Mouse (Mus musculus): ENCODE results near the gene Tppp3. TPM values are rescaled to one million over a fixed set of nuclear protein-coding genes. Genes with fewer than 3 reads are reported as not detected.

Tppp3 gene
- polyA plus RNA-seq (2015; fragmentation: Nextera tagmentation; extraction: Ambion mirVana): 3.1 and 4.8 TPM in 2 replicates

DNA sequence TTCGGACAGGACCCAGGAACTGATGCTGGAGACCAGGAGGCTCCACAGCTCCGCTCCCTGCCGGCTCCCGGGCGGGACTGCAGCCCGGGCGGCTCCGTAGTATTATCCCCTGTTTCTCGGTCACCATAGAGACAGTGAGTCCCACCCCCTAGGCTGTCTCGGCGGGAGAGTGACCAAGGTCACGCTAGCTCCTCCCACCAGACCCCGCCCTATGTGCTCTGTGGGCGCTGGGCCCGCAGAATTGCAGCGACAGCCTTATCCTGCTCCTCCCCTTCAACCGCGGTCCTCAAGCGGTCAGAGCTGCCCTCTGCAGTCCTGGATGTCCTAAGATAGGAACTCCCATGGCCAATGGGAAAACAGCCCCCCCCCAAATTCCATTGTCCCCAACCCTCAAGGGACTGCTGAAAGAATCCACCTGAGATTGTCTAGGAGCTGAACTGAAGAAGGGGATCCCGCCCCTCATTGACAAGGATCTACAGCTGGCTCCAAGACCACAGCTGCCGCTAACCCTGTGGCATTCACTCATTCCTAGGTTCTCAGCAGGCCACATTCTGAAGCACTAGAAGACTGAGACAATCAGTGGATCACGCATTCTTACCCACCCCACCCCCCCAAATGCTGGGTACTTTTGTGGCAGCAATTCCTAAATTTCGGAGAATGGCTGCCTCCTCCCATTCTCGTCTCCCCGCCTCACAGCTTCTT lies at the start of gene Tppp3:
Gene Tppp3 (minus strand): TSS at position 213 of the 702 bp plus-strand sequence.
- Histone ChIP-seq H3K27ac (replicated peaks) (no peak within 1 kb of the TSS), H3K9ac (no peak within 1 kb of the TSS), H3K27me3 (peaks cover 92% of the 10 kb centered on the region), H3K36me3 (replicated peaks) (no peaks in the 10 kb centered on the region), H3K4me1 (replicated peaks) (peaks cover 54% of the 10 kb centered on the region), H3K4me2 (peak within 1 kb of the TSS; percentile 55), H3K9me3 (replicated peaks) (no peaks in the 10 kb centered on the region), H3K4me3 (replicated peaks) (peak within 1 kb of the TSS; percentile 29)
- ATAC-seq (ENCODE audit: insufficient read depth): peak; percentile 79
- WGBS (ENCODE audit: insufficient replicate concordance): 7% methylated on average over 25 of the region's 25 CpGs

- 17% methylated on average over 3 of the region's 3 CpGs for WGBS (ENCODE audit: insufficient replicate concordance)
- Histone ChIP-seq H3K4me2 (peak overlapping the region; percentile 6; the same call in 1 of the 2 replicates), H3K36me3 (replicated peaks) (peaks cover 31% of the 10 kb centered on the region), H3K4me3 (replicated peaks) (no peak overlapping the region), H3K27me3 (peaks cover 53% of the 10 kb centered on the region), H3K4me1 (replicated peaks) (peaks cover 56% of the 10 kb centered on the region), H3K9ac (no peak overlapping the region), H3K9me3 (replicated peaks) (no peaks in the 10 kb centered on the region), H3K27ac (replicated peaks) (no peak overlapping the region)
- ATAC-seq (ENCODE audit: insufficient read depth): no peak
These were observed 49.7 kb upstream of the Tppp3 start for GRCm38 (mm10) chr8:105521061-105521460.

GRCm38 (mm10) chr8:105520521-105520920 lies 49.2 kb upstream of the Tppp3 start:
- Histone ChIP-seq H3K9me3 (replicated peaks) (no peaks in the 10 kb centered on the region), H3K27me3 (peaks cover 57% of the 10 kb centered on the region), H3K9ac (no peak overlapping the region), H3K4me3 (replicated peaks) (no peak overlapping the region), H3K4me2 (no peak overlapping the region), H3K4me1 (replicated peaks) (peaks cover 58% of the 10 kb centered on the region), H3K27ac (replicated peaks) (no peak overlapping the region), H3K36me3 (replicated peaks) (peaks cover 31% of the 10 kb centered on the region)
- WGBS (ENCODE audit: insufficient replicate concordance): 56% methylated on average over 5 of the region's 5 CpGs
- ATAC-seq (ENCODE audit: insufficient read depth): no peak

- H3K4me1 ChIP-seq (replicated peaks): peaks cover 58% of the 10 kb centered on the region
- H3K9me3 ChIP-seq (replicated peaks): no peaks in the 10 kb centered on the region
- H3K27ac ChIP-seq (replicated peaks): no peak overlapping the region
- H3K9ac ChIP-seq: no peak overlapping the region
- H3K27me3 ChIP-seq: peaks cover 65% of the 10 kb centered on the region
- ATAC-seq (ENCODE audit: insufficient read depth): no peak
- 0 out of 2 replicates have a peak overlapping the region, but pooled peaks have one; percentile 61 for H3K4me3 ChIP-seq (replicated peaks)
- H3K36me3 ChIP-seq (replicated peaks): peaks cover 22% of the 10 kb centered on the region
- H3K4me2 ChIP-seq: peak overlapping the region; percentile 97
- WGBS (ENCODE audit: insufficient replicate concordance): 21% methylated on average over 2 of the region's 2 CpGs
These were observed 48.3 kb upstream of the Tppp3 start for GRCm38 (mm10) chr8:105519591-105519990.

DNA sequence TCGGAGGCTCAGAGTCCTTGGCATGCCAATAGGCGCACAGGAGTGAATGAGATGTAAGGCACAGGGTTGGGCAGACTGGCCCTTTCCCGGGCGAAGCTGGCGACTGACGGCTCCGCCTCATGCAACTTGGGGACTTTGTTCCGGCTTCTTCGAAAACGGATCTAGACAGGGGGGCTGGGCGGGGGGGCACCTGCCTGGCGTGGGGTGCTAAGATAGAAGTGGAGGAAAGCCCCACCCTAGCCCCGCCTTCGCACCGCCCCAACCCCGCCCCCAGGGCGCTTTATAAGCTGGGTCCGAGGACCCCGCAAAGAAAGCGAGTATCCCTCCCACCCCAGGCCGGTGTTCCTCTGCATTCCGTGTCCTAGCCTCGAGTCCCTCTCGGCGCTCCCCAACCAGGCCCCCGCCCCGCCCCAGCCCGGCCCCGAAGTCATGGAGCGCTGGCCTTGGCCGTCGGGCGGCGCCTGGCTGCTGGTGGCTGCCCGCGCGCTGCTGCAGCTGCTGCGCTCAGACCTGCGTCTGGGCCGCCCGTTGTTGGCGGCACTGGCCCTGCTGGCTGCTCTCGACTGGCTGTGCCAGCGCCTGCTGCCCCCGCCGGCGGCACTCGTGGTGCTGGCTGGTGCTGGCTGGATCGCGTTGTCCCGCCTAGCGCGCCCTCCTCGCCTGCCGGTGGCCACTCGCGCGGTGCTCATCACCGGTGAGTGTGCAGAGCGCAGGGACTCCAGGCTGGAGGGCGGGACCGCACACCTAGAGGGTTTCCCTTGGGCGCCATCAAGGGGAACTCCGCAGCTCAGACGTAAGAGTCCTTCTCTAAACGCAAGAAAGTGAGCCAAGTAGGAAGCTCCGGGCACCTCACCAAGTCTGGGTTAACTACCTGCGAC lies 47.3 kb upstream of the Tppp3 start, which contains the start of gene Hsd11b2:
Gene Hsd11b2 (plus strand): TSS at position 320 of the 878 bp plus-strand sequence.
- under 1% methylated on average over 68 of the region's 68 CpGs for WGBS (ENCODE audit: insufficient replicate concordance)
- peaks cover 67% of the 10 kb centered on the region for H3K27me3 ChIP-seq
- peaks cover 54% of the 10 kb centered on the region for H3K4me1 ChIP-seq (replicated peaks)

GRCm38 (mm10) chr8:105517346-105517745 lies 46.0 kb upstream of the Tppp3 start:
- Histone ChIP-seq H3K4me3 (replicated peaks) (no peak overlapping the region), H3K4me1 (replicated peaks) (peaks cover 44% of the 10 kb centered on the region), H3K27ac (replicated peaks) (no peak overlapping the region), H3K9me3 (replicated peaks) (no peaks in the 10 kb centered on the region), H3K36me3 (replicated peaks) (0 out of 2 replicates have a peak, but pooled peaks cover 3% of the 10 kb centered on the region), H3K4me2 (no peak overlapping the region), H3K9ac (no peak overlapping the region), H3K27me3 (peaks cover 67% of the 10 kb centered on the region)
- no peak for ATAC-seq (ENCODE audit: insufficient read depth)
- WGBS (ENCODE audit: insufficient replicate concordance): 29% methylated on average over 8 of the region's 8 CpGs

More for the DNA sequence above, 47.3 kb upstream of the Tppp3 start, which contains the start of gene Hsd11b2:
- H3K4me3 ChIP-seq (replicated peaks): peak within 1 kb of the TSS; percentile 61
- peak within 1 kb of the TSS; percentile 42; the same call in 1 of the 2 replicates for H3K9ac ChIP-seq
- 0 out of 2 replicates have a peak, but pooled peaks cover 13% of the 10 kb centered on the region for H3K36me3 ChIP-seq (replicated peaks)
- peak within 1 kb of the TSS; percentile 97 for H3K4me2 ChIP-seq
- H3K9me3 ChIP-seq (replicated peaks): no peaks in the 10 kb centered on the region
- ATAC-seq (ENCODE audit: insufficient read depth): peak; percentile 65
- H3K27ac ChIP-seq (replicated peaks): no peak within 1 kb of the TSS

GRCm38 (mm10) chr8:105516018-105516645 lies 44.8 kb upstream of the Tppp3 start:
- H3K27me3 ChIP-seq: peaks cover 65% of the 10 kb centered on the region
- peak overlapping the region; percentile 15; the same call in 1 of the 2 replicates for H3K4me2 ChIP-seq
- ATAC-seq (ENCODE audit: insufficient read depth): no peak

DNA sequence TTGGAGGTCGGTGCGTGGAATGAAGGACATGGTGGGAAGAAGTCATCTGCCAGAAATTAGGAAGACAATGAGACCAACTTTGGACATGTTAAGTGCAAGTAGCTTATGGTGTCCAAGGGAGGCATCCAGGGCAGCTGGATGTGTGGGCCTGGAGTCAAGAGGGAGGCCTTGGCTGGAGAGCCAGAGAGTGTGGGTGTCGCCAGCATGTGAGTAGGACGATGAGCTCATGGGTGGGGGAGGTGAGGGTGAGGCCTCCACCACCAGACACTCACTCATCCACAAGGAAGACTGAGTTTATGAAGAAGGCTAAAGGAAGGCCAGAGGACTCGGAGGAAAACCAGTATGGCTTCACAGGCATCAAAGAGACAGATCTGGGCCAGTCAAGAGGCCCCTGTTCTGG lies 43.3 kb upstream of the Tppp3 start:
- peaks cover 35% of the 10 kb centered on the region for H3K4me1 ChIP-seq (replicated peaks)
- no peaks in the 10 kb centered on the region for H3K36me3 ChIP-seq (replicated peaks)
- no peak overlapping the region for H3K4me3 ChIP-seq (replicated peaks)
- peaks cover 50% of the 10 kb centered on the region for H3K27me3 ChIP-seq
- WGBS (ENCODE audit: insufficient replicate concordance): 61% methylated on average over 5 of the region's 5 CpGs
- no peaks in the 10 kb centered on the region for H3K9me3 ChIP-seq (replicated peaks)
- no peak overlapping the region for H3K27ac ChIP-seq (replicated peaks)
- no peak overlapping the region for H3K9ac ChIP-seq
- no peak overlapping the region for H3K4me2 ChIP-seq
- ATAC-seq (ENCODE audit: insufficient read depth): no peak

More at GRCm38 (mm10) chr8:105516018-105516645, 44.8 kb upstream of the Tppp3 start:
- no peaks in the 10 kb centered on the region for H3K36me3 ChIP-seq (replicated peaks)
- H3K4me1 ChIP-seq (replicated peaks): peaks cover 34% of the 10 kb centered on the region
- H3K4me3 ChIP-seq (replicated peaks): no peak overlapping the region
- no peak overlapping the region for H3K27ac ChIP-seq (replicated peaks)
- WGBS (ENCODE audit: insufficient replicate concordance): 13% methylated on average over 12 of the region's 12 CpGs
- no peaks in the 10 kb centered on the region for H3K9me3 ChIP-seq (replicated peaks)
- no peak overlapping the region for H3K9ac ChIP-seq

GRCm38 (mm10) chr8:105514194-105514593 lies 42.9 kb upstream of the Tppp3 start:
- 69% methylated on average over 6 of the region's 6 CpGs for WGBS (ENCODE audit: insufficient replicate concordance)
- Histone ChIP-seq H3K27me3 (peaks cover 46% of the 10 kb centered on the region), H3K4me1 (replicated peaks) (peaks cover 30% of the 10 kb centered on the region), H3K9ac (no peak overlapping the region), H3K4me2 (no peak overlapping the region), H3K9me3 (replicated peaks) (no peaks in the 10 kb centered on the region), H3K27ac (replicated peaks) (no peak overlapping the region), H3K4me3 (replicated peaks) (no peak overlapping the region), H3K36me3 (replicated peaks) (no peaks in the 10 kb centered on the region)
- ATAC-seq (ENCODE audit: insufficient read depth): no peak

GRCm38 (mm10) chr8:105509997-105510735 lies 38.8 kb upstream of the Tppp3 start:
- H3K27ac ChIP-seq (replicated peaks): no peak overlapping the region
- no peaks in the 10 kb centered on the region for H3K36me3 ChIP-seq (replicated peaks)
- peaks cover 9% of the 10 kb centered on the region; the same call in 1 of the 2 replicates for H3K4me1 ChIP-seq (replicated peaks)
- no peaks in the 10 kb centered on the region for H3K9me3 ChIP-seq (replicated peaks)
- no peak overlapping the region for H3K4me2 ChIP-seq
- WGBS (ENCODE audit: insufficient replicate concordance): 21% methylated on average over 12 of the region's 12 CpGs
- H3K4me3 ChIP-seq (replicated peaks): no peak overlapping the region
- peaks cover 8% of the 10 kb centered on the region for H3K27me3 ChIP-seq
- no peak overlapping the region for H3K9ac ChIP-seq
- no peak for ATAC-seq (ENCODE audit: insufficient read depth)
